In the genomic region with DNA sequence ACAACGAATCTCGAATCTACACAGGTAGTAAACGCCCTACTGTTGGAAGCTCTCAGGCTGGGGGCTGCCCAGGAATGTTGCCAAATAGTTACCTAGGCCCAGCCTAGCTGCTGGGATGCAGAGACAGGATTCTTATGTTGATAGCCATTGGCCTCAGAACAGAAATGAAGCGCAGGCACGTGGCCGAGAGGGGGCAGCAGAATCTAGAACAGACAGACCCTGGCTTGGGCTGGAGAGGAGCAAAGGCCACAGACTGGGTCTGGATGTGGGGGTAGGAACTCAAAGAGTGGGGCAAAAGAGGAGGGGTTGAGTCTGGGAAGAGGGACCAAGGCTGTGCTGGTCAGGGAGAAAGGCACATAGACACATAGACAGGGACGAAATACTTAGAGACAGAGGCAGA, we compare ENCODE assay signal across 8 mouse cellular contexts. TPM values are rescaled to one million over a fixed set of nuclear protein-coding genes. Genes with fewer than 3 reads are reported as not detected.
DNase-seq lines count a peak whose midpoint lies in the region; ATAC-seq and TF ChIP-seq lines count a peak whose summit lies in the region.

No protein-coding gene starts in this region.

- 8% methylated on average over 7 of the region's 7 CpGs for WGBS in forebrain, embryonic 16.5 days
- WGBS in lung, embryonic 14.5 days, result 12% methylated on average over 7 of the region's 7 CpGs

- peaks cover 4% of the 10 kb centered on the region; the same call in 1 of the 2 replicates for H3K36me3 ChIP-seq in forebrain, embryonic 16.5 days (ENCODE audit: control insufficient read depth, insufficient read depth)
- H3K36me3 ChIP-seq in lung, embryonic 14.5 days (ENCODE audit: insufficient read depth), result peaks cover 12% of the 10 kb centered on the region

- no peak overlapping the region for H3K27ac ChIP-seq in forebrain, embryonic 16.5 days (ENCODE audit: low read length)
- H3K27ac ChIP-seq in lung, embryonic 14.5 days (ENCODE audit: low read depth), result no peak overlapping the region

- H3K4me1 ChIP-seq in forebrain, embryonic 16.5 days (replicated peaks; ENCODE audit: control insufficient read depth, insufficient read depth, low read length), result peaks cover 2% of the 10 kb centered on the region
- H3K4me1 ChIP-seq in lung, embryonic 14.5 days (ENCODE audit: insufficient read depth), result no peaks in the 10 kb centered on the region

- H3K9me3 ChIP-seq in forebrain, embryonic 16.5 days (ENCODE audit: control insufficient read depth, low read length), result no peaks in the 10 kb centered on the region
- H3K9me3 ChIP-seq in lung, embryonic 14.5 days (ENCODE audit: low read depth, low read length), result no peaks in the 10 kb centered on the region

- H3K27me3 ChIP-seq in forebrain, embryonic 16.5 days (replicated peaks; ENCODE audit: control insufficient read depth, insufficient read depth, low read length), result no peaks in the 10 kb centered on the region
- no peaks in the 10 kb centered on the region; the same call in 1 of the 2 replicates for H3K27me3 ChIP-seq in lung, embryonic 14.5 days (ENCODE audit: insufficient read depth, low read length)

- peak; percentile 32; the same call in 1 of the 2 replicates for ATAC-seq in forebrain, embryonic 16.5 days
- peak; percentile 33; the same call in 1 of the 2 replicates for ATAC-seq in lung, embryonic 14.5 days (ENCODE audit: insufficient read depth)

- H3K9ac ChIP-seq in forebrain, embryonic 16.5 days (replicated peaks; ENCODE audit: low read depth, low read length), result no peak overlapping the region
- H3K9ac ChIP-seq in lung, embryonic 14.5 days, result no peak overlapping the region

- no peak overlapping the region for H3K4me3 ChIP-seq in forebrain, embryonic 16.5 days (replicated peaks; ENCODE audit: low read length)
- H3K4me3 ChIP-seq in lung, embryonic 14.5 days (ENCODE audit: low read depth, low read length), result no peak overlapping the region

- peak; percentile 84 for TF ChIP-seq CTCF in lung, embryonic 14.5 days (IDR thresholded peaks at IDR 0.05; ENCODE audit: low read depth)

- no peak overlapping the region for H3K4me2 ChIP-seq in forebrain, embryonic 16.5 days (ENCODE audit: low read length)
- no peak overlapping the region for H3K4me2 ChIP-seq in lung, embryonic 14.5 days

- peak; percentile 37 for DNase-seq in thymus, postnatal 14 days
- DNase-seq in thymus, adult 18-20 months, result no peak
- peak; percentile 79 to 81 for DNase-seq in cerebellum, adult 18-20 months
- peak; percentile 74 for DNase-seq in kidney, adult 9 months
- DNase-seq in lung, embryonic 14.5 days, result peak; percentile 85
- peak; percentile 59 for DNase-seq in ovary, postnatal 36 days (ENCODE audit: low spot score)
- DNase-seq in yolk sac, embryonic 10.5 days (ENCODE audit: low spot score), result no peak

RNA-seq across cellular contexts. Expression of a gene that starts 14.1 kb away (rescaled TPM):
- polyA plus RNA-seq in forebrain, embryonic 16.5 days (2015; fragmentation: Nextera tagmentation; extraction: Ambion mirVana), result 51.5 and 68.4 TPM in 2 replicates
- polyA plus RNA-seq in lung, embryonic 14.5 days (2014; fragmentation: Nextera tagmentation; extraction: Ambion mirVana), result 11.5 and 15.4 TPM in 2 replicates

RNA-seq across cellular contexts. Expression of a gene that starts 42.7 kb away (rescaled TPM):
- 12.3 and 16.7 TPM in 2 replicates for polyA plus RNA-seq in forebrain, embryonic 16.5 days (2015; fragmentation: Nextera tagmentation; extraction: Ambion mirVana)
- 8.2 and 9.6 TPM in 2 replicates for polyA plus RNA-seq in lung, embryonic 14.5 days (2014; fragmentation: Nextera tagmentation; extraction: Ambion mirVana)

RNA-seq across cellular contexts. Expression of a gene that starts 45.6 kb away (rescaled TPM):
- polyA plus RNA-seq in forebrain, embryonic 16.5 days (2015; fragmentation: Nextera tagmentation; extraction: Ambion mirVana), result 28.3 and 29.2 TPM in 2 replicates
- polyA plus RNA-seq in lung, embryonic 14.5 days (2014; fragmentation: Nextera tagmentation; extraction: Ambion mirVana), result 111 and 129 TPM in 2 replicates

RNA-seq across cellular contexts. Expression of a gene that starts 59.1 kb away (rescaled TPM):
- polyA plus RNA-seq in forebrain, embryonic 16.5 days (2015; fragmentation: Nextera tagmentation; extraction: Ambion mirVana), result 51.7 and 60.5 TPM in 2 replicates
- 87.1 and 90.3 TPM in 2 replicates for polyA plus RNA-seq in lung, embryonic 14.5 days (2014; fragmentation: Nextera tagmentation; extraction: Ambion mirVana)

Comparison
In these comparisons a context has a peak if more than half of its experiments do, and no peak if none do; other contexts are left out.
1. DNase-seq: peak in thymus, postnatal 14 days (single experiment), cerebellum, adult 18-20 months (2 of 2), kidney, adult 9 months (single experiment), lung, embryonic 14.5 days (single experiment) and ovary, postnatal 36 days (single experiment); none in thymus, adult 18-20 months (0 of 2) and yolk sac, embryonic 10.5 days (single experiment).